Mouse (Mus musculus): ENCODE measurements around the gene Grhl3. TPM values are rescaled to one million over a fixed set of nuclear protein-coding genes. Genes with fewer than 3 reads are reported as not detected.
A peak's percentile ranks its signal among the peaks of the same experiment; 100 is the strongest.

The Grhl3 gene
- polyA plus RNA-seq, 1 experiment from 2014 or later, result 0.55 TPM

DNA sequence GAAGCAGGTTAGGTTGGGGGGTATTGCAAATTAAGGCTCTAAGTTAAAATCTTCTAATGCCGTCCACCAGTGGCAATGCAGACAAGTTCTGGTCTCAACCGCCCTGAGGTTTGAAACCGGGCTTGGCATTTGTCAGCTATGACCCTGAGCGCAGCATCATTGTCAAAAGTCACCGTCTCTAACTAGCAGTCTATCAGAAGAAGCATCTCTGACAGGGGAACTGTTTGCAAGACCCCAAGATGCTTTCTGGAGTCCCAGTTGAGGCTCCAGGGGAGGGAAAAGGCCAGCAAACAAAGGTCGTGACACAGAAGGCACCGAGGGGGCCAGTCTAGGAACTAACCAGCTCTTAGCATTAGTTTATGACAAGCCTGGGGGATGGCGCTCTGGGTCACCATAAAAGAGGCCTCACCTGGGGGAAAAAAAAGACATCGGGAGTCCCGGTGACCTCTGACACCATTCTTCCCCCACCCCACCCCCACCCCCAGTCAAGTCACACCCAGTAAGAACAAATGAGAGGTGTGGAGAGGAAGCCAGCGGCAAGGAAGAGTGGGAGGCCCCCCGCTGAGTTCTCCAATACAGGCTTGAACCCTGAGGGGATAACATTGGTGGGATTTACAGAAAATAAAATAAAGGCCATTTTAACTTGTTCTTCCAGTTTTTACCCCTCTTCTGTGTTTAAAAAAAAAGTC is 7.9 kb upstream of the Grhl3 start:
- Histone ChIP-seq H3K4me1 (ENCODE audit: control insufficient read depth, insufficient read depth, low read length) (no peaks in the 10 kb centered on the region), H3K27ac (ENCODE audit: low read depth, low read length) (no peak overlapping the region), H3K9me3 (replicated peaks; ENCODE audit: control insufficient read depth, low read length) (no peaks in the 10 kb centered on the region), H3K36me3 (ENCODE audit: control insufficient read depth, insufficient read depth, low read length) (no peaks in the 10 kb centered on the region), H3K9ac (ENCODE audit: low read length) (no peak overlapping the region), H3K4me3 (ENCODE audit: low read depth, low read length) (no peak overlapping the region), H3K4me2 (ENCODE audit: low read length) (no peak overlapping the region), H3K27me3 (replicated peaks; ENCODE audit: control insufficient read depth, insufficient read depth, low read length) (no peaks in the 10 kb centered on the region)
- DNase-seq (ENCODE audit: low spot score) (no peak), ATAC-seq (no peak)
- 27% methylated on average over 12 of the region's 12 CpGs for WGBS

GRCm38 (mm10) chr4:135579695-135580094 is 6.3 kb upstream of the Grhl3 start:
- Histone ChIP-seq H3K36me3 (ENCODE audit: control insufficient read depth, insufficient read depth, low read length) (no peaks in the 10 kb centered on the region), H3K9me3 (replicated peaks; ENCODE audit: control insufficient read depth, low read length) (no peaks in the 10 kb centered on the region), H3K4me3 (ENCODE audit: low read depth, low read length) (no peak overlapping the region), H3K27ac (ENCODE audit: low read depth, low read length) (no peak overlapping the region), H3K9ac (ENCODE audit: low read length) (no peak overlapping the region), H3K4me1 (ENCODE audit: control insufficient read depth, insufficient read depth, low read length) (no peaks in the 10 kb centered on the region), H3K27me3 (replicated peaks; ENCODE audit: control insufficient read depth, insufficient read depth, low read length) (no peaks in the 10 kb centered on the region), H3K4me2 (ENCODE audit: low read length) (no peak overlapping the region)
- 68% methylated on average over 6 of the region's 6 CpGs for WGBS
- ATAC-seq (no peak), DNase-seq (ENCODE audit: low spot score) (no peak)

DNA sequence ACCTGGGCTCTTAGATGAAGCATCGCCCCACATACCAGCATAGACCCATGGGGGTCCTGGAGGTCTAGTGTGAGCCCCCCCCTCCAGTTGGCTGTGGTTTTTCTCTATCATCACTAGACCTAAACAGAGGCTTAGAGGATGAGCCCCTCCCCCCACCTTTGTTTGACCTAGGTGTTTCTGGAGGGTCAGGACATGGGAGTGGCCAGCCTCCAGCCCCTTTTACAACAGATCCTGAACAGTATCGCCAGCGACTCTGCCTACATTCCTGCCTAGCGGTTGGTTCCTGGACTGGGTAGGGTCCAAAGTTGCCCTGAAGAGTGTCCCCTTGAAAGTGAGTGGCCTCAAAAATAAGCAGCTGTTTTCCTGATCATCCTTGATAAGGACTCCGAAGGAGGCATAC is 5.1 kb upstream of the Grhl3 start:
- ATAC-seq (no peak), DNase-seq (ENCODE audit: low spot score) (no peak)
- Histone ChIP-seq H3K4me2 (ENCODE audit: low read length) (no peak overlapping the region), H3K9me3 (replicated peaks; ENCODE audit: control insufficient read depth, low read length) (no peaks in the 10 kb centered on the region), H3K9ac (ENCODE audit: low read length) (no peak overlapping the region), H3K36me3 (ENCODE audit: control insufficient read depth, insufficient read depth, low read length) (no peaks in the 10 kb centered on the region), H3K4me1 (ENCODE audit: control insufficient read depth, insufficient read depth, low read length) (peaks cover 5% of the 10 kb centered on the region; the same call in 1 of the 2 replicates), H3K27me3 (replicated peaks; ENCODE audit: control insufficient read depth, insufficient read depth, low read length) (peaks cover 5% of the 10 kb centered on the region), H3K27ac (ENCODE audit: low read depth, low read length) (no peak overlapping the region), H3K4me3 (ENCODE audit: low read depth, low read length) (no peak overlapping the region)
- 86% methylated on average over 5 of the region's 5 CpGs for WGBS

GRCm38 (mm10) chr4:135575365-135576140 is 2.1 kb upstream of the Grhl3 start:
- H3K4me2 ChIP-seq (ENCODE audit: low read length), result no peak overlapping the region
- H3K36me3 ChIP-seq (ENCODE audit: control insufficient read depth, insufficient read depth, low read length), result no peaks in the 10 kb centered on the region
- no peaks in the 10 kb centered on the region for H3K9me3 ChIP-seq (replicated peaks; ENCODE audit: control insufficient read depth, low read length)
- no peak overlapping the region for H3K27ac ChIP-seq (ENCODE audit: low read depth, low read length)
- 61% methylated on average over 15 of the region's 15 CpGs for WGBS
- no peak overlapping the region for H3K9ac ChIP-seq (ENCODE audit: low read length)
- H3K4me3 ChIP-seq (ENCODE audit: low read depth, low read length), result no peak overlapping the region
- H3K4me1 ChIP-seq (ENCODE audit: control insufficient read depth, insufficient read depth, low read length), result peaks cover 20% of the 10 kb centered on the region; the same call in 1 of the 2 replicates
- peaks cover 16% of the 10 kb centered on the region for H3K27me3 ChIP-seq (replicated peaks; ENCODE audit: control insufficient read depth, insufficient read depth, low read length)
- DNase-seq (ENCODE audit: low spot score) (no peak), ATAC-seq (no peak)

- WGBS, result 29% methylated on average over 8 of the region's 8 CpGs
- no peak for ATAC-seq
- H3K27ac ChIP-seq (ENCODE audit: low read depth, low read length), result no peak overlapping the region
- H3K4me2 ChIP-seq (ENCODE audit: low read length), result no peak overlapping the region
- no peak for DNase-seq (ENCODE audit: low spot score)
- H3K36me3 ChIP-seq (ENCODE audit: control insufficient read depth, insufficient read depth, low read length), result no peaks in the 10 kb centered on the region
- peaks cover 16% of the 10 kb centered on the region for H3K27me3 ChIP-seq (replicated peaks; ENCODE audit: control insufficient read depth, insufficient read depth, low read length)
- no peak overlapping the region for H3K9ac ChIP-seq (ENCODE audit: low read length)
- H3K4me1 ChIP-seq (ENCODE audit: control insufficient read depth, insufficient read depth, low read length), result peaks cover 37% of the 10 kb centered on the region
- H3K4me3 ChIP-seq (ENCODE audit: low read depth, low read length), result no peak overlapping the region
- H3K9me3 ChIP-seq (replicated peaks; ENCODE audit: control insufficient read depth, low read length), result no peaks in the 10 kb centered on the region
These were observed 1.2 kb downstream of the Grhl3 start for GRCm38 (mm10) chr4:135572276-135572675.

- Histone ChIP-seq H3K4me1 (ENCODE audit: control insufficient read depth, insufficient read depth, low read length) (peaks cover 39% of the 10 kb centered on the region), H3K4me2 (ENCODE audit: low read length) (no peak overlapping the region), H3K9me3 (replicated peaks; ENCODE audit: control insufficient read depth, low read length) (no peaks in the 10 kb centered on the region), H3K36me3 (ENCODE audit: control insufficient read depth, insufficient read depth, low read length) (no peaks in the 10 kb centered on the region), H3K27ac (ENCODE audit: low read depth, low read length) (no peak overlapping the region), H3K9ac (ENCODE audit: low read length) (no peak overlapping the region), H3K4me3 (ENCODE audit: low read depth, low read length) (no peak overlapping the region), H3K27me3 (replicated peaks; ENCODE audit: control insufficient read depth, insufficient read depth, low read length) (peaks cover 16% of the 10 kb centered on the region)
- DNase-seq (ENCODE audit: low spot score), result no peak
- 59% methylated on average over 6 of the region's 6 CpGs for WGBS
- 0 out of 2 replicates have a peak, but pooled peaks have one; percentile 4 for ATAC-seq
These were observed 2.3 kb downstream of the Grhl3 start for GRCm38 (mm10) chr4:135571037-135571550.

DNA sequence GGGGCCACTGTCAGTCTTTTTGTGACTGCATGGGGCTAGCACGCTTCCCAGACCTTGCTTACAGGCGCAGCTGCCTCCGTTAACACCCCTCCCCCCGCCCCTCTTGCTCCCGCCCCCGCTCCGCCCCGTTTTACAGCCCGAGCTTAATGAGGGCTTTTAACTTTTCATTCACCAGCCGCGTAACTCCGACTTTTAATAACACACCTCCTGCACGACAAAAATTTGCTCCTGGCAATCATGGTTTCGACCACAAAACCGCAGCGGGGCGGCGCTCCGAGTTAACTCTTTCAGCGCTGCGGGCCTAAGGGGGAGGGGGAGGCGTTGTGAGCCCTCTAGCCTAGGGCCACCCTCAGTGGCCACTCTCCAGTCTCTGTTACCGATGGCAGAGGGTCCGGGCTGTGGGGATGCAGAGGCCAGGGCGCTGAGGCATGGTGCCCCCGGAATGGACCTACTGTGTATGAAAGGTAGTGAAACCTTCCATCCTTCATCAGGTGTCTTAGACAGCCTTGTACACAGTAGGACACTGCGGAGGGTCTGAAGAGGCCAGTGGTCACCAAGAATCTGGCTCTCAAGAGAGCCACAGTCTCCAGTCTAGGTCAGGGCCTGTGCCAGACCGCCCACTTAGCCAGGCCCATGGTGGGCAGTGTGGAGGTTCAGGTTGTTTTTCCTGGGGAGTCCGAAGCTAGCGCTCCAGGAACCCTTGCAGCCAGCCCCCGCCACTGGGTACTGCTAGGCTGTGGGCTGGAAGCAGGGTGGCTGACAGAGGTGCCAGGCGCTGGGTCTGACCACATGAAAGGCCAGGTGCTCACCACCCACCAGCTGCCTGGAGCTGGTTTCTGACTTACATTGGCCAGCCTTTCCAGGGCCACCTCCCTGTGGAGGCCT is 3.0 kb downstream of the Grhl3 start:
- H3K27ac ChIP-seq (ENCODE audit: low read depth, low read length), result no peak overlapping the region
- peaks cover 16% of the 10 kb centered on the region for H3K27me3 ChIP-seq (replicated peaks; ENCODE audit: control insufficient read depth, insufficient read depth, low read length)
- peak overlapping the region; percentile 53 for H3K4me2 ChIP-seq (ENCODE audit: low read length)
- peak overlapping the region; percentile 30 for H3K4me3 ChIP-seq (ENCODE audit: low read depth, low read length)
- peaks cover 39% of the 10 kb centered on the region for H3K4me1 ChIP-seq (ENCODE audit: control insufficient read depth, insufficient read depth, low read length)
- peak overlapping the region; percentile 45; the same call in 1 of the 2 replicates for H3K9ac ChIP-seq (ENCODE audit: low read length)
- DNase-seq (ENCODE audit: low spot score) (peak; percentile 78), ATAC-seq (peak; percentile 63)
- no peaks in the 10 kb centered on the region for H3K9me3 ChIP-seq (replicated peaks; ENCODE audit: control insufficient read depth, low read length)
- 9% methylated on average over 32 of the region's 32 CpGs for WGBS
- no peaks in the 10 kb centered on the region for H3K36me3 ChIP-seq (ENCODE audit: control insufficient read depth, insufficient read depth, low read length)

- DNase-seq (ENCODE audit: low spot score) (no peak), ATAC-seq (no peak)
- H3K4me1 ChIP-seq (ENCODE audit: control insufficient read depth, insufficient read depth, low read length), result peaks cover 39% of the 10 kb centered on the region
- no peak overlapping the region for H3K4me3 ChIP-seq (ENCODE audit: low read depth, low read length)
- no peak overlapping the region for H3K27ac ChIP-seq (ENCODE audit: low read depth, low read length)
- H3K9me3 ChIP-seq (replicated peaks; ENCODE audit: control insufficient read depth, low read length), result no peaks in the 10 kb centered on the region
- H3K9ac ChIP-seq (ENCODE audit: low read length), result no peak overlapping the region
- H3K27me3 ChIP-seq (replicated peaks; ENCODE audit: control insufficient read depth, insufficient read depth, low read length), result peaks cover 16% of the 10 kb centered on the region
- H3K4me2 ChIP-seq (ENCODE audit: low read length), result 0 out of 2 replicates have a peak overlapping the region, but pooled peaks have one; percentile 53
- H3K36me3 ChIP-seq (ENCODE audit: control insufficient read depth, insufficient read depth, low read length), result no peaks in the 10 kb centered on the region
- 4% methylated on average over 11 of the region's 11 CpGs for WGBS
These were observed 4.2 kb downstream of the Grhl3 start for GRCm38 (mm10) chr4:135569201-135569600.

Measured in forebrain, embryonic 14.5 days (tissue).